Mouse (Mus musculus): ENCODE measurements at regions not wholly inside any gene's neighbourhood (a gene's known extent, or its start where the extent isn't known, plus 50 kb on each side); places are given as distances from the start of the nearest gene placed in this dataset.

DNA sequence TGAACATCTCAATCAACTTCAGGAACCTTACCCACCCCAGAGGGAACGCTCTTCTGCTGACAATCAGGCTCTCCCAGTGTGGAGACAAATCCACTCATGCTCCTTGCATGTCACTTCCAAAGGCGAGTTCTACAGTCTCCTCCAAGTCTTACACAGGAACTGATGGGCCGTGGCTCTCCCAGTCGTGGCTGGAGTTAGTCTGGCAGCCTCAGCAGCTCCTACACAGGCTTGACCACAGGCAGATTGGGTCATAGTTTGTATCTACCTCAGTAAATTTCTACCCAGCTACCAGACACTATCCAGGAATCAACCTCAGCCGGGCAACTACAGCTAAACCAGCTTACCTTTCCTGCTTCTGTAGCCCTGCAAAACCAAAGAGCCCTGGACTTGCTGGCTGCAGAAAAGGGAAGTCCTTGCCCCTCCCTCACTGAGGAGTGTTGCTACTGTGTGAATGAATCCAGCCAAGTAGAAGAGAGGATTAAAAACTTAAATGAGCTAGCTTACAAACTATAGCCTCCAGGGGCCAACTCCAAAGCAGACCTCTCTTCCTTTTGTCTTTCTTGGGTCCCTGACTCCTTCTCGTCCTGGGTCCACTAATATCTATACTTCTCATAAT, 978.5 kb downstream of the 4930447A16Rik start:
- TF ChIP-seq POLR2A (IDR thresholded peaks at IDR 0.05; ENCODE audit: control insufficient read depth, low read depth, low read length) (no peak), CTCF (IDR thresholded peaks at IDR 0.05; ENCODE audit: control insufficient read depth, insufficient read depth, insufficient replicate concordance, low read depth, low read length) (no peak)
